Mouse (Mus musculus) right cerebral cortex, postnatal 14 days (tissue): ENCODE measurements around the gene Kctd15.
A peak's percentile ranks its signal among the peaks of the same experiment; 100 is the strongest.

ENCODE experiments used
- DNase-seq: peaks from one replicate; pipeline ENCODE4 v3.0.0; 2022

Kctd15 gene

GRCm38 (mm10) chr7:34662227-34662626 is 5.7 kb upstream of the Kctd15 start:
- DNase-seq, result no peak

- no peak for DNase-seq
Observed at GRCm38 (mm10) chr7:34659386-34660085, 3.0 kb upstream of the Kctd15 start.

GRCm38 (mm10) chr7:34655086-34655839 is 1.3 kb downstream of the Kctd15 start:
- peak; percentile 90 for DNase-seq

GRCm38 (mm10) chr7:34654441-34655085 is 2.0 kb downstream of the Kctd15 start:
- peak; percentile 56 for DNase-seq

GRCm38 (mm10) chr7:34653731-34654440 is 2.6 kb downstream of the Kctd15 start:
- DNase-seq, result no peak

GRCm38 (mm10) chr7:34652751-34653502 is 3.6 kb downstream of the Kctd15 start:
- DNase-seq, result no peak

- no peak for DNase-seq
Observed at GRCm38 (mm10) chr7:34651381-34651780, 5.2 kb downstream of the Kctd15 start.

- DNase-seq, result no peak
Observed at GRCm38 (mm10) chr7:34647052-34647451, 9.5 kb downstream of the Kctd15 start.

- DNase-seq, result no peak
Observed at GRCm38 (mm10) chr7:34646144-34646795, 10.3 kb downstream of the Kctd15 start.

GRCm38 (mm10) chr7:34645623-34646022 is 10.9 kb downstream of the Kctd15 start:
- no peak for DNase-seq

- DNase-seq, result no peak
Observed at GRCm38 (mm10) chr7:34644591-34644990, 11.9 kb downstream of the Kctd15 start.

- DNase-seq, result no peak
Observed at GRCm38 (mm10) chr7:34643329-34643728, 13.2 kb downstream of the Kctd15 start.

- DNase-seq, result no peak
Observed at GRCm38 (mm10) chr7:34641968-34642367, 14.6 kb downstream of the Kctd15 start.

GRCm38 (mm10) chr7:34639798-34640197 is 16.7 kb downstream of the Kctd15 start:
- no peak for DNase-seq

- DNase-seq, result no peak
Observed at GRCm38 (mm10) chr7:34636661-34637060, 19.9 kb downstream of the Kctd15 start.

- no peak for DNase-seq
Observed at GRCm38 (mm10) chr7:34632966-34633742, 23.4 kb downstream of the Kctd15 start.

GRCm38 (mm10) chr7:34630211-34631085 is 26.1 kb downstream of the Kctd15 start:
- no peak for DNase-seq

GRCm38 (mm10) chr7:34629702-34630210 is 26.8 kb downstream of the Kctd15 start:
- no peak for DNase-seq

- no peak for DNase-seq
Observed at GRCm38 (mm10) chr7:34620411-34620810, 36.1 kb downstream of the Kctd15 start.
